Mouse (Mus musculus): ENCODE data around the gene Syn2. TPM values are rescaled to one million over a fixed set of nuclear protein-coding genes. Genes with fewer than 3 reads are reported as not detected.

Syn2 gene
- total RNA-seq, 2 experiments from 2014 or later: 459 to 524 TPM

DNA sequence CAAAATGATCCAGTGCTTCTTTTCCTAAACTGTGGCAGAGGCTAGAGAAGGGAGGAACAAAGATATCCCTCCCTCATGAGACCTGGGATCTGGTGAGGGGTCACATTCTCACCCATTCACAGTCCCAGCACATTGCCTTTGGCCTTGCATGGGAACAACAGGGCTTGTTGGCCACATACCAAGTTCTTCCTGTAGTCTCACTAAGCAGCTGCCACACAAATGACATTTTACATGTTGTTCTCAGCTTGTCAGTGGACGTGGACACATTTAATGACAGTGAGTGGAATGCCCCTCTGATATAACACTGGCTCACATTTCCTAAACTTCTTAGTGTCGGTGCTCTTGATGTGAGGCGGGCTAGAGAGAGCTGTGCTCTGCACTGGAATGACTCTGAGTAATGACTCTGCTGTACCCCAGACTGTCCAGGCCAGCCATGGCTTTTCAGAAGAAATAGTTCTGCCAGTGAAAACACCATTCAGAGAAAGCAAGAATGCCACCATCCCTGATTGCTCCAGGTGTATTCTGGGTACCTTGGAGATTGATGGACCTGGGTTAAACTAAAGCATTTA lies 106.5 kb downstream of the Syn2 start:
- no peak for DNase-seq (ENCODE audit: low spot score in 2 of 2)

DNA sequence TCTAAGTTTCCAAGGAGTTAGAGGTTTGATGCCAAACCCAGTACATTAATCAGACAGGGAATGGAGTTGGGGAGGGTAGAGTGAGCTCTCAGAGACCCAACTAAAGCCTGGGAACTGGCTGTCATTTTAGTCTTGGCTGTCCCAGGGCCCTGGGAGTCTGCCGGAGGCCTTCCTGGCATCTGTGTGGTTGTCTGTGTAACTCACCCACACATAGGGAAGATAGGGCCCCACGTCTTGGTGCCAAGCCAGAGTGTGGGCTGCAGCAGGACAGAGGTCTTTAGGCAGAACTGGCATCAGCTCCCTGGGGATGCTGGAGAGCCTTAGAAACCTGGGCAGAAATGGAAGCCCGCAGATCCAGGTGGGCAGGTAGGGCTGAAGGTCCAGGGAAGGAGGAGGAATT lies 107.2 kb downstream of the Syn2 start:
- peak in 1 of 2 experiments; percentile 21 for DNase-seq (ENCODE audit: low spot score in 2 of 2)

DNA sequence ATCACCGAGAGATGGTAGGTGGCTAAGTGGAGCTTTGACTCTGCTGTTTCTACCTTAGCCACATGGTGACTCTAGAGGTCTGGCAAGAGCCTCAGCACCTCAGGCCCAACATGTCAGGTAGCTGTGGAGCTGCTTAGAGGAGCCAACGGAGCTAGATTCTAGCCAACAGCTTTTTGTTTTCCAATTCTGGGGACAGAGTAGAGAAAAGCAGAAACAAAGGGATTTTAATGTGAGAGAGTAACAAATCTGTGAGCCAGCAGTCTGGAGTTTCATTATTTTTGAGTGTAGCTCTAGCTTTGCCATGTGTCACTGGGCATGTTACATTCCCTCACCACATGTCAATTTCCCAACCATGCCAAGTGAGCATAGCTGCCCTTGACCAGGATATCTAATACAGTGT lies 109.5 kb downstream of the Syn2 start:
- no peak for DNase-seq (ENCODE audit: low spot score in 2 of 2)

GRCm38 (mm10) chr6:115245500-115246058 lies 110.9 kb downstream of the Syn2 start:
- peak in 1 of 2 experiments; percentile 20 for DNase-seq (ENCODE audit: low spot score in 2 of 2)

DNA sequence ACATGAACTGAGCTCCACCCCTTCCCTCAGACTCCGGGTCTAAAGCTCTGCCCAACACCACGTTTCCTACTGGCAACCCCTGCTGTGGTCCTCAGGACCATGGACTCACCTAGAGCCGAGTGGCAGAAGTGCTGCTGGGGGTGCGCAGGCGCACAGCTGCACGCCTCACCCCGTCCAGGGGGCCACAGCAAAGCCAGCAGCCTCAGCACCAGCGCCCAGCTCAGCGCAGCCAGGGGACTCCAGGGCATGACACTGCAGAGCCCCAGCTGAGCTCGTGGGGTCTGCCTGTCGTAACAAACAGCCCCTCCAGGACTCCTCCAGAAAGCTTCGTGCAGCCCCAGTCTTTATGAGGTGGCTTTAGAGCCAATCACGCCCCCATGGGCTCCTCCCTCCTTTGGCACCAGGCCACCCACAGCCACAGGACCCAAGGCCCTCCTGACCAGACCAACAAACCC lies 116.9 kb downstream of the Syn2 start:
- no peak for DNase-seq (ENCODE audit: low spot score in 2 of 2)

DNA sequence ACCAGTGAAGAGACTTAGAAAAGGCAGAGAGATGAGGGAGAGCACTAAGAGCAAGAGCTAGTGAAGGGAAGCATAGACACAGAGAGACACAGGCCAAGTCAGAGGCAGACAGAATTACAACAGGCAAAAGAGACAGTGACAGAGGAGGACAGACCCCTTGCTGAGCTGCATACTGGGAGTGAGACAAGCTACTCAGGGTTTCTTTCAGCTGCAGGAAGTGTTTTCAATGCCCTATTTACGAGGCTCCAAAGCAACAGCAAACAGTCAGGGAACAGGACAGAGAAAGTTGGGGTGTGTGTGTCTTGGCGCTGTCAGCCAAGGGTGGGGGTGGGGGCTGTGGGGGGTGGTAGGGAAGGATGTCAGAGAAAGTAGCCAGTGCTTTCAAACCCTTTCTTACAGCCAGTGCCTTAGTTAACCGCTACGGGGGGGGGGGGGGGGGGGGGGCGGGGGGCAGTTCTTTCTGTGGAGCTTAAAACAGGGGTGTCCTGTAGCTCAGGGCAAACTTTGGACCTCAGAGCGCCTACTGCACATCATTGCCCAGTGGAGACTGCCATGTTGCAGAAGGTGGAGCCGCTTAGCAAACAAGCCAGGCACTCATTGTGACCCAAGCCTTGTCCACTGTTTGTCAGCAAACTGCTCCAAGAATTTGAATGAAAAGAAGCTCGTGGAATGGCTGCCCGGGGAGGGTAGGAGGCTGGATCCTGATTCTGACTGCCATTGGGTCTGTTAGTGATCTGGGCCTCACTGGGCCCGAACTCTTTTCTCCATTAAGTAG lies 117.6 kb downstream of the Syn2 start, which contains the start of gene Timp4:
Gene Timp4, minus strand, starts transcription at position 107 of the 775 bp plus-strand sequence.
- no peak for DNase-seq (ENCODE audit: low spot score in 2 of 2)

DNA sequence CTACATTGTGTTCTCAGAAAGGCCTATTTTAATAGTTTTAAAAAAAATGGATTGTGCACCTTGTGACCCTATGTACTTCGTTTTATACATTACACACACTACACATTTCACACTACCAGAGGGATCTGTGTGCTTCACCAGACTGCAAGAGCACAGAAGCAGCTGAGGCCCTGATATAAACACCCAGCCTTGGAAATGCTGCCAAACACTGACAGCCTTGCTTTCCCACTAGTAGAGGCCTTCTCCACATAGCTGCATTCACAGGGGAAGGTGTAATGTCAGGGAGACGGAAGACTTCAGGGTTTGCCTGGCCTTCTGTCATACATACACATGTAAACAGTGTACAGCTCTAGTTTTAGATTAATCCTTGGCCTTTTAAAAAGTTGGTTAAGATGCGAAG lies 120.5 kb downstream of the Syn2 start:
- no peak for DNase-seq (ENCODE audit: low spot score in 2 of 2)

- DNase-seq (ENCODE audit: low spot score in 2 of 2): no peak
Measured at GRCm38 (mm10) chr6:115260507-115260906, 125.8 kb downstream of the Syn2 start.

- DNase-seq (ENCODE audit: low spot score in 2 of 2): no peak
Measured at GRCm38 (mm10) chr6:115266791-115267190, 132.1 kb downstream of the Syn2 start.

DNA sequence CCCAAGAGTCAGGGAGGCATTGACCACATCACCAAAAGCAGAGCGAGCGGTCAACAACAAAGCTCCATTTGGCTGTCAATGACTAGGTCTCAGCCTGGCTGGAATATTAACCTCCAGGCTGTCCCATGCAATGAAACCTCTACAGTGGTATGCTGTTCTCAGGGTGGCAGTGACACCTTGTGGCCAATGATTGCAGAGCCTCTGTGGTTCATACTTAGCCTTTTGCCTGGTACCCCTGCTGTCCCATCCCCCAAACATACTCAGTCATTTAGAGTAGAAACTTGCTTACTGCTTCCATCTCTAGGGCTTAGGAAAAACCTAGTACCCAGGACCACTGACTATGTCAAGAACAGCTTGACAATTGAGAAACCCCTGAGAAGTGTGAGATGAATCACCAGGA lies 133.2 kb downstream of the Syn2 start:
- DNase-seq (ENCODE audit: low spot score in 2 of 2): peak; percentile 74 to 76

GRCm38 (mm10) chr6:115268551-115269385 lies 134.1 kb downstream of the Syn2 start:
- DNase-seq (ENCODE audit: low spot score in 2 of 2): no peak

- no peak for DNase-seq (ENCODE audit: low spot score in 2 of 2)
Measured at GRCm38 (mm10) chr6:115269561-115269960, 134.9 kb downstream of the Syn2 start.

DNA sequence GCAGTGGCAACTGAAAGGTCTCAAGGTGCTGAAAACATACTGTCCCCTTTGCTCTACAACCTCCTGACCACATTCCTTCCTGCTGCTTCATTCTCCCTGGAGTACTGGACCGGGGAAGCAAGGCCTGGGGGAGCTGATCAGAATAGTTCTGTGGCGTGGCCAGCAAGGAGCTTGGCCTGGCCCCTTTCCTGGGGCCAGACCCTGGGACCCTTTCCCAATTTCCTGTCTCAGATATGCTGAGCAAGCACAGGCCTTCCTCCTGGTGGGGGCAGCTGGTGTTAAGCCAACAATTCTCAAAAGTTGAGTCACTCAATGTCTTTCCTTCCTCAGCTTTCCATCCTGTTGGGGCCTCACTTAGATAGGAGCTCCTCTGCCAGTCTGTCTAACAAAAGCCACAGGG lies 135.4 kb downstream of the Syn2 start:
- no peak for DNase-seq (ENCODE audit: low spot score in 2 of 2)

DNA sequence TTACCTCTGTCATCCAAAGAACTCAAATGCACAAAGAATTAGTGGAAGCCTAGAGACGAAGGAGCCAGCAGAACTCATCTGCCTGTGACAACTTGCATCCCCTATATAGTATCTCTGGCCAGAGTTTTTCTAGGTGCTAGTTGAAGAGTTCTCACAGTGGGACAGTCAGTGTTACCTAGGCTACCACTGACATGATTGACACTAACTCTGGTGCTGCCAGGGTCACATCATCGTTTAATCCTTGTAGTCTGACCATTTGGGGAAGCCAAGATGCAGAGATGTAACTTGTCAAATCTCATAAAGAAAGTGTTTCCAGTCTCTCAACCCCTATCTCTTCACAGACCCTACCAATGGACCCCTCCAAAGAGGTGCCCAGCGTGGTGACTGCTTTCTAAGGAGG lies 136.6 kb downstream of the Syn2 start:
- DNase-seq (ENCODE audit: low spot score in 2 of 2): no peak

- no peak for DNase-seq (ENCODE audit: low spot score in 2 of 2)
Measured at GRCm38 (mm10) chr6:115271866-115272271, 137.2 kb downstream of the Syn2 start.

- no peak for DNase-seq (ENCODE audit: low spot score in 2 of 2)
Measured at GRCm38 (mm10) chr6:115273346-115273745, 138.6 kb downstream of the Syn2 start.

GRCm38 (mm10) chr6:115274705-115275104 lies 140.0 kb downstream of the Syn2 start:
- DNase-seq (ENCODE audit: low spot score in 2 of 2): no peak

DNA sequence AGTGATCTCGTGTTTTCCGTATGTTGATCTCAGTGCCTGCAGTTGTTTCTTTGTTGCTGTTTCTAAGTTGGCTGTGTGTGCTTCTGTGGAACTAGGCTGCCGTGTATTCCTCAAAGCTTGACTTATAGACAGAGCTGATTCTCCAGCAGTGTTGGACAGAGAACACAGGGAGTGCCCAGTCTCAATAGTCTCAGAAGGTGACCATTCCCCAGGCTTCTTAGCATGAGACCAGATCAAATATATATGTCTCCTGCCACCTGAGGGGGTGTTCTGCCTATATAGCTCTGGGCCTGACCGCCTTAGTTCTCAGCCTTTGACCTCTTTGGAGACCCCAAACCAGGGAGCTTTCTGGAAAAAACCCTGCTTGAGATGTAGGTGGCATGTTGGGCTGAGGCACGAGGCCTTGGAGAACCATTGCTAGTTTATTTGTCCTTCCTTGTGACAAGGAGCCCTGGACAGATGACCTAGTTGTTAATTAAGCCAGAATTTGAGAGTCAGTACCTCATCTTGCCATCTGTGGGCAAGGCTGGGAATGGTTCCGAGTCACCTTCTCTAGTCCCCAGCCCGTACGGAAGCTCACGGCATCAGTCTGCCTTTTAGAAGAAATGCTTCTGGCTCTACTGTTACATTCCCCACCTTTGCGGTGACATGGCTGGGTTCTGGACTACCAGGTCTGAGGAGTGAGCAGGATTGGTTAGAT lies 140.6 kb downstream of the Syn2 start:
- no peak for DNase-seq (ENCODE audit: low spot score in 2 of 2)

- DNase-seq (ENCODE audit: low spot score in 2 of 2): peak; percentile 46 to 61
Measured at GRCm38 (mm10) chr6:115278086-115278485, 143.4 kb downstream of the Syn2 start.

DNA sequence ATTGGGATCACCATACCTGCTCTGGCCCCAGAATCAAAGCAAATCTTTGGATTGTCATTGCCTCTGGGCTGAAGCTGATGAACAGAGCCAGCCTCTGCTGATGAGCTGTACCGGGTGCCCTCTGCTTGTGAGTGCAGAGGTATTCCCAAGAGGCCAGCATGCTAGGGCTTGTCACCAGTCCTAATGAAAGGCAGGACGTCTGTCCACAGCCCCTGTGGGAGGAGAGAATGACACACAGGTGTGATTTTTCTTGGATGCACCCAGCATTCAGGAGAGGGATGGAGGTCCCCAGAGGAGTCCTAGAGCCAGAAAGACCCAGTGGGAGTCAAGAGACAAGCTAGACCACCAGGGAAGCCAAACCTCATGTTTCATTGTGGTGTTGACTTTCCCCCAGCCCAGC lies 144.9 kb downstream of the Syn2 start:
- DNase-seq (ENCODE audit: low spot score in 2 of 2): peak in 1 of 2 experiments; percentile 1

GRCm38 (mm10) chr6:115284153-115284552 lies 149.5 kb downstream of the Syn2 start:
- DNase-seq (ENCODE audit: low spot score in 2 of 2): no peak

Measured in left cerebral cortex, adult 18-20 months (tissue).